7 mouse cellular contexts compared by ENCODE assay signal in the genomic region with DNA sequence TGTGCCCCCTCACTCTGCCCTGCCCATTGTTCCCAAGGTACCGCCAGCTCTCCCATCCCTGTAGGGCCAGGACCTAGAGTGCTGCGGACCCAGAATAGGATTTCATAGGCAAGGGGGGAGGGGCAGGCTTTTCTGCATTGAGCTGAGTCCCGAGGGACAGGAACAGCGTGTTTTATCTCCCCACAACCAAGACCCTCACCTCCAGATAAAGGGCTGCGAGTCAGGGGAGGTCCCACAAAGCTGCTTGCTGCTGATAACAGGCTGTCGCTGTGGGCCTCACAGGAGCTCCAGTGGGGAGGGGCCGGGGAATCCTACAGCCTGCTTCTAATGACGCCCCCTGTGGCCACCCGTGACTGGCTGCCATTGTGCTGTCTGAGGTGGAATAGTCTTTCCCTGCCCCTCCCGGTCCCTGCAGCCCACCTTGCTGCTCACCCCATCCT. TPM values are rescaled to one million over a fixed set of nuclear protein-coding genes. Genes with fewer than 3 reads are reported as not detected.
A peak's percentile ranks its signal among the peaks of the same experiment; 100 is the strongest.
DNase-seq lines count a peak whose midpoint lies in the region; ATAC-seq and TF ChIP-seq lines count a peak whose summit lies in the region.

No protein-coding gene starts in this region.

- TF ChIP-seq CTCF in kidney, adult 2 months (conservative IDR thresholded peaks at IDR 0.05; ENCODE audit: insufficient read depth, insufficient read length, low read depth, low read length), result no peak

- 0 out of 2 replicates have a peak, but pooled peaks have one; percentile 14 for ATAC-seq in kidney, embryonic 16.5 days (ENCODE audit: low FRiP score, low TSS enrichment)
- ATAC-seq in liver, embryonic 16.5 days (ENCODE audit: low read depth), result peak; percentile 92
- peak; percentile 85 for ATAC-seq in stomach, embryonic 15.5 days (ENCODE audit: insufficient read depth, low FRiP score, low read depth)
- ATAC-seq in activated CD4-positive, CD25-positive, alpha-beta regulatory T cell, adult 4 months, result no peak

- H3K27me3 ChIP-seq in kidney, embryonic 16.5 days (ENCODE audit: insufficient read depth, low read length), result no peaks in the 10 kb centered on the region
- H3K27me3 ChIP-seq in kidney, adult 2 months (replicated peaks; ENCODE audit: control insufficient read depth, insufficient read depth, low read length), result no peaks in the 10 kb centered on the region
- no peaks in the 10 kb centered on the region for H3K27me3 ChIP-seq in erythroblast, embryonic 14.5 days (ENCODE audit: control insufficient read depth)
- no peaks in the 10 kb centered on the region for H3K27me3 ChIP-seq in liver, embryonic 16.5 days (ENCODE audit: control insufficient read depth, insufficient read depth, low read depth, low read length)
- H3K27me3 ChIP-seq in stomach, embryonic 15.5 days (replicated peaks), result no peaks in the 10 kb centered on the region

- DNase-seq in kidney, adult 2 months, result no peak
- no peak for DNase-seq in thymus, postnatal 25 days

- no peak overlapping the region for H3K27ac ChIP-seq in kidney, embryonic 16.5 days (ENCODE audit: low read length)
- H3K27ac ChIP-seq in kidney, adult 2 months (ENCODE audit: insufficient read depth, low read depth, low read length), result no peak overlapping the region
- peak overlapping the region; percentile 89 for H3K27ac ChIP-seq in liver, embryonic 16.5 days (ENCODE audit: low read length)
- H3K27ac ChIP-seq in stomach, embryonic 15.5 days, result no peak overlapping the region

- no peak overlapping the region for H3K4me2 ChIP-seq in kidney, embryonic 16.5 days (replicated peaks; ENCODE audit: low read depth, low read length)
- peak overlapping the region; percentile 74 for H3K4me2 ChIP-seq in liver, embryonic 16.5 days (ENCODE audit: low read depth, low read length)
- no peak overlapping the region for H3K4me2 ChIP-seq in stomach, embryonic 15.5 days

- whole genome bisulfite sequencing in kidney, embryonic 16.5 days, result 54% methylated on average over 10 of the region's 10 CpGs
- WGBS in kidney, adult 2 months, result 81% methylated on average over 10 of the region's 10 CpGs
- WGBS in liver, embryonic 16.5 days (ENCODE audit: insufficient replicate concordance), result 22% methylated on average over 10 of the region's 10 CpGs
- WGBS in stomach, embryonic 15.5 days, result 45% methylated on average over 10 of the region's 10 CpGs

- TF ChIP-seq POLR2A in kidney, adult 2 months (IDR thresholded peaks at IDR 0.05; ENCODE audit: low read depth, low read length), result no peak

- H3K4me3 ChIP-seq in kidney, embryonic 16.5 days (ENCODE audit: low read length), result no peak overlapping the region
- H3K4me3 ChIP-seq in kidney, adult 2 months (ENCODE audit: insufficient read depth, low read depth, low read length), result no peak overlapping the region
- peak overlapping the region; percentile 58 for H3K4me3 ChIP-seq in erythroblast, embryonic 14.5 days (replicated peaks)
- peak overlapping the region; percentile 33 for H3K4me3 ChIP-seq in liver, embryonic 16.5 days (ENCODE audit: low read depth, low read length)
- H3K4me3 ChIP-seq in stomach, embryonic 15.5 days (replicated peaks), result no peak overlapping the region

- no peaks in the 10 kb centered on the region for H3K9me3 ChIP-seq in kidney, embryonic 16.5 days (ENCODE audit: low read length)
- H3K9me3 ChIP-seq in erythroblast, embryonic 14.5 days (ENCODE audit: control insufficient read depth, low read length), result no peaks in the 10 kb centered on the region
- H3K9me3 ChIP-seq in liver, embryonic 16.5 days (replicated peaks; ENCODE audit: control insufficient read depth, low read length), result no peaks in the 10 kb centered on the region
- no peaks in the 10 kb centered on the region for H3K9me3 ChIP-seq in stomach, embryonic 15.5 days

- H3K4me1 ChIP-seq in kidney, embryonic 16.5 days (ENCODE audit: insufficient read depth, low read length), result no peaks in the 10 kb centered on the region
- peaks cover 3% of the 10 kb centered on the region; the same call in 1 of the 2 replicates for H3K4me1 ChIP-seq in kidney, adult 2 months (ENCODE audit: control insufficient read depth, insufficient read depth, low read length)
- H3K4me1 ChIP-seq in erythroblast, embryonic 14.5 days (ENCODE audit: control insufficient read depth), result peaks cover 94% of the 10 kb centered on the region
- H3K4me1 ChIP-seq in liver, embryonic 16.5 days (ENCODE audit: control insufficient read depth, low read depth, low read length), result peaks cover 59% of the 10 kb centered on the region
- no peaks in the 10 kb centered on the region for H3K4me1 ChIP-seq in stomach, embryonic 15.5 days

- H3K36me3 ChIP-seq in kidney, embryonic 16.5 days (ENCODE audit: insufficient read depth, low read length), result peaks cover 20% of the 10 kb centered on the region
- no peaks in the 10 kb centered on the region for H3K36me3 ChIP-seq in kidney, adult 2 months (ENCODE audit: control insufficient read depth, insufficient read depth, low read length)
- H3K36me3 ChIP-seq in erythroblast, embryonic 14.5 days (ENCODE audit: control insufficient read depth), result peaks cover 97% of the 10 kb centered on the region
- H3K36me3 ChIP-seq in liver, embryonic 16.5 days (ENCODE audit: control insufficient read depth, insufficient read depth), result 0 out of 2 replicates have a peak, but pooled peaks cover 4% of the 10 kb centered on the region
- peaks cover 8% of the 10 kb centered on the region; the same call in 1 of the 2 replicates for H3K36me3 ChIP-seq in stomach, embryonic 15.5 days

- no peak overlapping the region for H3K9ac ChIP-seq in kidney, embryonic 16.5 days (replicated peaks; ENCODE audit: low read length)
- H3K9ac ChIP-seq in liver, embryonic 16.5 days (ENCODE audit: low read depth, low read length), result peak overlapping the region; percentile 66
- no peak overlapping the region for H3K9ac ChIP-seq in stomach, embryonic 15.5 days

RNA-seq across cellular contexts. Expression of a gene that starts 20.0 kb away (rescaled TPM):
- 26.0 and 28.1 TPM in 2 replicates for polyA plus RNA-seq in kidney, embryonic 16.5 days (2015; fragmentation: Nextera tagmentation; extraction: Ambion mirVana)
- polyA plus RNA-seq in kidney, adult 2 months (2012; rRNA removed), result 10.7 and 12.1 TPM in 2 replicates
- 2.3 and 3.2 TPM in 2 replicates for polyA plus RNA-seq in erythroblast, embryonic 14.5 days (2012)
- 8.8 and 10.5 TPM in 2 replicates for polyA plus RNA-seq in liver, embryonic 16.5 days (2015; fragmentation: Nextera tagmentation; extraction: Ambion mirVana)
- 23.0 and 23.4 TPM in 2 replicates for polyA plus RNA-seq in stomach, embryonic 15.5 days (2015; fragmentation: Nextera tagmentation; extraction: Ambion mirVana)
- 10 to 100 TPM; 11.2 to 12.2 TPM for polyA plus RNA-seq in activated CD4-positive, CD25-positive, alpha-beta regulatory T cell, adult 4 months (2017; shearing (Covaris generic))

Comparison
In these comparisons a context has a peak if more than half of its experiments do, and no peak if none do; other contexts are left out.
1. H3K4me3 ChIP-seq: peak in erythroblast, embryonic 14.5 days (single experiment) and liver, embryonic 16.5 days (single experiment); none in kidney, embryonic 16.5 days (single experiment), kidney, adult 2 months (single experiment) and stomach, embryonic 15.5 days (single experiment).